Mouse (Mus musculus) bone marrow, adult 2 months (tissue): Measurements from ENCODE around the gene Scrn3.

Experiments
- CTCF ChIP-seq: fragments of 200-500 bp; IDR thresholded peaks from 2 replicates; pipeline ENCODE4 v1.5.1; 2011; ENCODE audit warnings: low read length, control low read depth; ENCODE audit not compliant: control insufficient read depth, insufficient read depth
- POLR2A ChIP-seq: fragments of 200-500 bp; IDR thresholded peaks from 2 replicates; pipeline ENCODE4 v1.6.1; 2011; ENCODE audit warnings: low read depth, mild to moderate bottlenecking, control low read depth, low read length, borderline replicate concordance; ENCODE audit not compliant: control insufficient read depth

GRCm38 (mm10) chr2:73295023-73295422, 17.4 kb upstream of the Scrn3 start:
- TF ChIP-seq POLR2A (no peak), CTCF (no peak)
